Mouse (Mus musculus): ENCODE data around the gene Rtl1. TPM values are rescaled to one million over a fixed set of nuclear protein-coding genes. Genes with fewer than 3 reads are reported as not detected.

Rtl1 gene
- polyA plus RNA-seq, 1 experiment from 2014 or later = 0.69 TPM

- Histone ChIP-seq H3K27me3 (ENCODE audit: control insufficient read depth, insufficient read depth, low read length) (no peaks in the 10 kb centered on the region), H3K4me1 (ENCODE audit: control insufficient read depth, insufficient read depth, low read length) (peaks cover 4% of the 10 kb centered on the region; the same call in 1 of the 2 replicates), H3K36me3 (ENCODE audit: control insufficient read depth, insufficient read depth, low read length) (peaks cover 2% of the 10 kb centered on the region; the same call in 1 of the 2 replicates), H3K9ac (ENCODE audit: low read depth, low read length) (no peak overlapping the region), H3K27ac (ENCODE audit: low read depth, low read length) (no peak overlapping the region), H3K4me2 (no peak overlapping the region), H3K4me3 (ENCODE audit: low read depth, low read length) (no peak overlapping the region), H3K9me3 (replicated peaks; ENCODE audit: control insufficient read depth, low read length) (no peaks in the 10 kb centered on the region)
- WGBS (ENCODE audit: insufficient replicate concordance) = 72% methylated on average over 12 of the region's 12 CpGs
- no peak for ATAC-seq (replicated peaks; ENCODE audit: insufficient number of reproducible peaks, low FRiP score, low TSS enrichment)
Observed at GRCm38 (mm10) chr12:109598551-109599250, 1.4 kb downstream of the Rtl1 start.

- H3K4me3 ChIP-seq (ENCODE audit: low read depth, low read length) = no peak overlapping the region
- no peak overlapping the region for H3K27ac ChIP-seq (ENCODE audit: low read depth, low read length)
- peaks cover 6% of the 10 kb centered on the region; the same call in 1 of the 2 replicates for H3K36me3 ChIP-seq (ENCODE audit: control insufficient read depth, insufficient read depth, low read length)
- H3K4me1 ChIP-seq (ENCODE audit: control insufficient read depth, insufficient read depth, low read length) = peaks cover 4% of the 10 kb centered on the region; the same call in 1 of the 2 replicates
- no peaks in the 10 kb centered on the region for H3K9me3 ChIP-seq (replicated peaks; ENCODE audit: control insufficient read depth, low read length)
- H3K9ac ChIP-seq (ENCODE audit: low read depth, low read length) = no peak overlapping the region
- WGBS (ENCODE audit: insufficient replicate concordance) = 58% methylated on average over 3 of the region's 3 CpGs
- no peak for ATAC-seq (replicated peaks; ENCODE audit: insufficient number of reproducible peaks, low FRiP score, low TSS enrichment)
- H3K4me2 ChIP-seq = no peak overlapping the region
- no peaks in the 10 kb centered on the region for H3K27me3 ChIP-seq (ENCODE audit: control insufficient read depth, insufficient read depth, low read length)
Observed at GRCm38 (mm10) chr12:109596726-109597125, 3.4 kb downstream of the Rtl1 start.

- Histone ChIP-seq H3K4me3 (ENCODE audit: low read depth, low read length) (no peak overlapping the region), H3K4me1 (ENCODE audit: control insufficient read depth, insufficient read depth, low read length) (peaks cover 4% of the 10 kb centered on the region; the same call in 1 of the 2 replicates), H3K4me2 (no peak overlapping the region), H3K9me3 (replicated peaks; ENCODE audit: control insufficient read depth, low read length) (no peaks in the 10 kb centered on the region), H3K27me3 (ENCODE audit: control insufficient read depth, insufficient read depth, low read length) (no peaks in the 10 kb centered on the region), H3K9ac (ENCODE audit: low read depth, low read length) (no peak overlapping the region), H3K36me3 (ENCODE audit: control insufficient read depth, insufficient read depth, low read length) (peaks cover 6% of the 10 kb centered on the region; the same call in 1 of the 2 replicates), H3K27ac (ENCODE audit: low read depth, low read length) (no peak overlapping the region)
- no peak for ATAC-seq (replicated peaks; ENCODE audit: insufficient number of reproducible peaks, low FRiP score, low TSS enrichment)
- 50% methylated on average over 8 of the region's 8 CpGs for WGBS (ENCODE audit: insufficient replicate concordance)
Observed at GRCm38 (mm10) chr12:109596232-109596631, 3.9 kb downstream of the Rtl1 start.

- Histone ChIP-seq H3K4me1 (ENCODE audit: control insufficient read depth, insufficient read depth, low read length) (peaks cover 4% of the 10 kb centered on the region; the same call in 1 of the 2 replicates), H3K9me3 (replicated peaks; ENCODE audit: control insufficient read depth, low read length) (no peaks in the 10 kb centered on the region), H3K9ac (ENCODE audit: low read depth, low read length) (no peak overlapping the region), H3K27me3 (ENCODE audit: control insufficient read depth, insufficient read depth, low read length) (no peaks in the 10 kb centered on the region), H3K36me3 (ENCODE audit: control insufficient read depth, insufficient read depth, low read length) (peaks cover 6% of the 10 kb centered on the region; the same call in 1 of the 2 replicates), H3K4me2 (no peak overlapping the region), H3K4me3 (ENCODE audit: low read depth, low read length) (no peak overlapping the region), H3K27ac (ENCODE audit: low read depth, low read length) (0 out of 2 replicates have a peak overlapping the region, but pooled peaks have one; percentile 35)
- no peak for ATAC-seq (replicated peaks; ENCODE audit: insufficient number of reproducible peaks, low FRiP score, low TSS enrichment)
- 71% methylated on average over 6 of the region's 6 CpGs for WGBS (ENCODE audit: insufficient replicate concordance)
Observed at GRCm38 (mm10) chr12:109595753-109596152, 4.4 kb downstream of the Rtl1 start.

- Histone ChIP-seq H3K27ac (ENCODE audit: low read depth, low read length) (no peak overlapping the region), H3K9me3 (replicated peaks; ENCODE audit: control insufficient read depth, low read length) (no peaks in the 10 kb centered on the region), H3K4me2 (no peak overlapping the region), H3K4me1 (ENCODE audit: control insufficient read depth, insufficient read depth, low read length) (peaks cover 4% of the 10 kb centered on the region; the same call in 1 of the 2 replicates), H3K36me3 (ENCODE audit: control insufficient read depth, insufficient read depth, low read length) (peaks cover 6% of the 10 kb centered on the region; the same call in 1 of the 2 replicates), H3K9ac (ENCODE audit: low read depth, low read length) (no peak overlapping the region), H3K4me3 (ENCODE audit: low read depth, low read length) (no peak overlapping the region), H3K27me3 (ENCODE audit: control insufficient read depth, insufficient read depth, low read length) (no peaks in the 10 kb centered on the region)
- no peak for ATAC-seq (replicated peaks; ENCODE audit: insufficient number of reproducible peaks, low FRiP score, low TSS enrichment)
- 85% methylated on average over 7 of the region's 7 CpGs for WGBS (ENCODE audit: insufficient replicate concordance)
Observed at GRCm38 (mm10) chr12:109594961-109595360, 5.2 kb downstream of the Rtl1 start.

- no peaks in the 10 kb centered on the region; the same call in 1 of the 2 replicates for H3K27me3 ChIP-seq (ENCODE audit: control insufficient read depth, insufficient read depth, low read length)
- H3K4me2 ChIP-seq = no peak overlapping the region
- no peak overlapping the region for H3K27ac ChIP-seq (ENCODE audit: low read depth, low read length)
- WGBS (ENCODE audit: insufficient replicate concordance) = 68% methylated on average over 5 of the region's 5 CpGs
- peaks cover 2% of the 10 kb centered on the region for H3K36me3 ChIP-seq (ENCODE audit: control insufficient read depth, insufficient read depth, low read length)
- no peaks in the 10 kb centered on the region for H3K4me1 ChIP-seq (ENCODE audit: control insufficient read depth, insufficient read depth, low read length)
- no peak overlapping the region for H3K4me3 ChIP-seq (ENCODE audit: low read depth, low read length)
- H3K9me3 ChIP-seq (replicated peaks; ENCODE audit: control insufficient read depth, low read length) = no peaks in the 10 kb centered on the region
- no peak for ATAC-seq (replicated peaks; ENCODE audit: insufficient number of reproducible peaks, low FRiP score, low TSS enrichment)
- no peak overlapping the region for H3K9ac ChIP-seq (ENCODE audit: low read depth, low read length)
Observed at GRCm38 (mm10) chr12:109582185-109582584, 17.9 kb downstream of the Rtl1 start.

- H3K9me3 ChIP-seq (replicated peaks; ENCODE audit: control insufficient read depth, low read length) = no peaks in the 10 kb centered on the region
- ATAC-seq (replicated peaks; ENCODE audit: insufficient number of reproducible peaks, low FRiP score, low TSS enrichment) = no peak
- H3K36me3 ChIP-seq (ENCODE audit: control insufficient read depth, insufficient read depth, low read length) = peaks cover 12% of the 10 kb centered on the region
- H3K27ac ChIP-seq (ENCODE audit: low read depth, low read length) = no peak overlapping the region
- H3K4me3 ChIP-seq (ENCODE audit: low read depth, low read length) = no peak overlapping the region
- 85% methylated on average over 4 of the region's 4 CpGs for WGBS (ENCODE audit: insufficient replicate concordance)
- no peaks in the 10 kb centered on the region for H3K4me1 ChIP-seq (ENCODE audit: control insufficient read depth, insufficient read depth, low read length)
- H3K4me2 ChIP-seq = no peak overlapping the region
- H3K27me3 ChIP-seq (ENCODE audit: control insufficient read depth, insufficient read depth, low read length) = no peaks in the 10 kb centered on the region
- H3K9ac ChIP-seq (ENCODE audit: low read depth, low read length) = no peak overlapping the region
Observed at GRCm38 (mm10) chr12:109572259-109572658, 27.9 kb downstream of the Rtl1 start.

GRCm38 (mm10) chr12:109560111-109560695 lies 39.9 kb downstream of the Rtl1 start:
- no peak overlapping the region for H3K4me2 ChIP-seq
- 82% methylated on average over 10 of the region's 10 CpGs for WGBS (ENCODE audit: insufficient replicate concordance)
- H3K4me1 ChIP-seq (ENCODE audit: control insufficient read depth, insufficient read depth, low read length) = no peaks in the 10 kb centered on the region
- no peak overlapping the region for H3K4me3 ChIP-seq (ENCODE audit: low read depth, low read length)
- no peaks in the 10 kb centered on the region for H3K9me3 ChIP-seq (replicated peaks; ENCODE audit: control insufficient read depth, low read length)
- H3K36me3 ChIP-seq (ENCODE audit: control insufficient read depth, insufficient read depth, low read length) = peaks cover 4% of the 10 kb centered on the region; the same call in 1 of the 2 replicates
- H3K9ac ChIP-seq (ENCODE audit: low read depth, low read length) = no peak overlapping the region
- ATAC-seq (replicated peaks; ENCODE audit: insufficient number of reproducible peaks, low FRiP score, low TSS enrichment) = no peak
- H3K27ac ChIP-seq (ENCODE audit: low read depth, low read length) = no peak overlapping the region
- no peaks in the 10 kb centered on the region for H3K27me3 ChIP-seq (ENCODE audit: control insufficient read depth, insufficient read depth, low read length)

Measured in heart, embryonic 11.5 days (tissue).